Mouse (Mus musculus): ENCODE measurements around the gene Pdgfd. TPM values are rescaled to one million over a fixed set of nuclear protein-coding genes. Genes with fewer than 3 reads are reported as not detected.

Pdgfd gene
- polyA plus RNA-seq, 1 experiment = 9.0 TPM

DNA sequence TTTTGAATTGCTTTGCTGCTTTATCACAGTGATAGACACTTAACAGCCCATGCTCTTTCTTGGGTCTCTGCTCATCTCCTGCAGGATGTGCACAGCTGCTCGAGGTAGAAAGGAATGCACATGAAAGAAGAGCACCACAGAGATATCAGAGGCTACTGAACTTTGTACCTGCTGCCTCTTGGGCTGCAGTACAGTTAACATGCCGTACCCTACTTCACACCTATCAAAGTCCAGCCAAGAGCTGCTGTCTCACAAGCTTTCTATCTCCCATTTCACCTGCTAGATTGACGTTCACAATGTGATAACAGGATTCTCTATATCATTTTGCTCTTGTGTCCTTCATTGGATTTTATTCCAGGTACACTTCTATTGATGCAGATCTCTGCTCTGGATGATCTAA lies 238.2 kb downstream of the Pdgfd start:
- TF ChIP-seq CTCF (IDR thresholded peaks at IDR 0.05; ENCODE audit: borderline replicate concordance, insufficient read depth, low read depth, low read length) (no peak), POLR2A (IDR thresholded peaks at IDR 0.05; ENCODE audit: borderline replicate concordance, insufficient read depth, low read length) (no peak)
- 84% methylated on average over 3 of the region's 3 CpGs for WGBS
- no peak for DNase-seq
- Histone ChIP-seq H3K4me3 (replicated peaks; ENCODE audit: insufficient read depth, low read depth, low read length) (no peak overlapping the region), H3K27me3 (ENCODE audit: control insufficient read depth, insufficient read depth, low read length) (no peaks in the 10 kb centered on the region), H3K27ac (ENCODE audit: insufficient read depth, low read length) (no peak overlapping the region), H3K4me1 (ENCODE audit: control insufficient read depth, insufficient read depth, low read length) (no peaks in the 10 kb centered on the region)

DNA sequence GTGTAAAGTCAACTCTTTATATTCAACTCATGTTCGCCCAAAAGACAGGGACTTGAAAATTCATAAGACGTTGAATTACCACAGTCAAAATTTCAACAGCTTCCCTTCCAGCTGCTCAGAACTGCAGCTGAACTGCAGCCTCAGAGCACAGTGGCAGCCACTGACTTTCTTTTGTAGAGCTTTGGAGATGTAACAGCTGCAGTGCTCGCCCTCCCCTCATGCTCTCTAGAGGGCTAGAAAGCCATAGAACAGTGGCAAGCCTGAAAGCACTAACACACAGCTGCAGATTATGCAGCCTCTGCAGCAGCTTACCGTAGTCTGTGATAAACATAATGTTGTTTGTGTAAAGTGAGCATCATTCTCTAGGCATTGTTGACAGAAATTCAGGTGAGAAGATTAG lies 239.6 kb downstream of the Pdgfd start:
- no peaks in the 10 kb centered on the region for H3K27me3 ChIP-seq (ENCODE audit: control insufficient read depth, insufficient read depth, low read length)
- DNase-seq = no peak
- no peak overlapping the region for H3K4me3 ChIP-seq (replicated peaks; ENCODE audit: insufficient read depth, low read depth, low read length)
- 56% methylated on average over 4 of the region's 4 CpGs for WGBS
- H3K27ac ChIP-seq (ENCODE audit: insufficient read depth, low read length) = no peak overlapping the region
- no peak for TF ChIP-seq CTCF (IDR thresholded peaks at IDR 0.05; ENCODE audit: borderline replicate concordance, insufficient read depth, low read depth, low read length)
- H3K4me1 ChIP-seq (ENCODE audit: control insufficient read depth, insufficient read depth, low read length) = no peaks in the 10 kb centered on the region

GRCm38 (mm10) chr9:6424606-6425005 lies 256.2 kb downstream of the Pdgfd start:
- Histone ChIP-seq H3K27me3 (ENCODE audit: control insufficient read depth, insufficient read depth, low read length) (no peaks in the 10 kb centered on the region), H3K27ac (ENCODE audit: insufficient read depth, low read length) (no peak overlapping the region), H3K4me3 (replicated peaks; ENCODE audit: insufficient read depth, low read depth, low read length) (no peak overlapping the region), H3K4me1 (ENCODE audit: control insufficient read depth, insufficient read depth, low read length) (peaks cover 6% of the 10 kb centered on the region; the same call in 1 of the 2 replicates)
- peak in 1 of 2 experiments; percentile 61 for DNase-seq
- TF ChIP-seq CTCF (IDR thresholded peaks at IDR 0.05; ENCODE audit: borderline replicate concordance, insufficient read depth, low read depth, low read length) (no peak), POLR2A (IDR thresholded peaks at IDR 0.05; ENCODE audit: borderline replicate concordance, insufficient read depth, low read length) (no peak)

Other genes with a start within 250 kb of the Pdgfd start
- gene Ddi1, start 101.3 kb downstream of the Pdgfd start, polyA plus RNA-seq (2012; rRNA removed) = not detected in 2 replicates